Mouse (Mus musculus): ENCODE results near the gene Nup188. TPM values are rescaled to one million over a fixed set of nuclear protein-coding genes. Genes with fewer than 3 reads are reported as not detected.

The Nup188 gene
- total and polyA plus RNA-seq, 2 experiments from 2014 or later, result 14.1 to 29.3 TPM

DNA sequence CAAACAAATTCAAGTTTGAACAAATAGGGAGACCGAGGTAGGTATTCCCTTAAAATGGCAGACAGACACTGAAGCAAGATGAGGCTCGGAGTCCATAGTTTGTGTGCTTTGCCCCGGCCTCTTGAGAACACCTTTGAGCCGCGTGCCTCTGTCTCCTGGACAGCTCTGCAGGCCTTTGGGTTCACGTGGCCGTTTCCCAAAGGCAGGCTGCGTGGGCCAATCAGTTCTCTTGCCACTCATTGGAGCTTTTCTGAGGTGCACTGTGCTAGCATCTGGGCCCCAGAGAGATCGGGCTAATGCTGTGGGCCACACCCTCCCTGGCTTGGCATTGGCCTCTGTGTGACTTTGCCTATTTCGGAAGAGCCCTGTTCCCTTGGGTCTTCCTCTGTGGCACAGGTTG is 89.7 kb downstream of the Nup188 start:
- Histone ChIP-seq H3K36me3 (ENCODE audit: insufficient read depth) (peaks cover 69% of the 10 kb centered on the region), H3K27ac (ENCODE audit: low read depth, low read length) (no peak overlapping the region), H3K27me3 (ENCODE audit: insufficient read depth, low read length) (no peaks in the 10 kb centered on the region), H3K4me1 (ENCODE audit: insufficient read depth) (no peaks in the 10 kb centered on the region), H3K9me3 (ENCODE audit: low read length) (no peaks in the 10 kb centered on the region), H3K4me2 (ENCODE audit: low read depth) (no peak overlapping the region), H3K4me3 (ENCODE audit: low read depth, low read length) (no peak overlapping the region), H3K9ac (no peak overlapping the region)
- DNase-seq (no peak), ATAC-seq (no peak)
- no peak for TF ChIP-seq CTCF (IDR thresholded peaks at IDR 0.05; ENCODE audit: low read depth)
- WGBS, result 98% methylated on average over 10 of the region's 10 CpGs

DNA sequence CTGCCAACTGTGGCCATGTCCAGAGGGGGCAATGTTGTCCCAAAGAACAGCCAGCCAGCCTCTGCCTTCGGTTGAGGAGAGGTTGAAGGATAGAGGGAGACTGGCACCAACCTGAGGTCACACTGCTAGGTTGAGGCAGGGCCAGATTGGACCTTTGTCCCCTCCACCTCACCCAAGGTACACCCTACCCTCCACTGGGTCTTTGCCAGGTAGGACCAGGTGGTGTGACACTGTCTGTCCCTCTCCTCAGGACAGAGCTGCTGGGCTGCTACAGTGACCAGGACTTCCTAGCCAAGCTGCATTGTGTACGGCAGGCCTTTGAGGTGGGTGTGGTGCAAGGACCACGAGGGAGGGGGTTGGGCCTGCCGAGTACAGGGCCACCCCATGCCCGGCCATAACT is 91.5 kb downstream of the Nup188 start:
- Histone ChIP-seq H3K4me1 (ENCODE audit: insufficient read depth) (no peaks in the 10 kb centered on the region), H3K9me3 (ENCODE audit: low read length) (no peaks in the 10 kb centered on the region), H3K36me3 (ENCODE audit: insufficient read depth) (peaks cover 75% of the 10 kb centered on the region), H3K27me3 (ENCODE audit: insufficient read depth, low read length) (no peaks in the 10 kb centered on the region), H3K4me3 (ENCODE audit: low read depth, low read length) (no peak overlapping the region), H3K9ac (no peak overlapping the region), H3K4me2 (ENCODE audit: low read depth) (no peak overlapping the region), H3K27ac (ENCODE audit: low read depth, low read length) (no peak overlapping the region)
- DNase-seq, result no peak
- no peak for ATAC-seq
- 82% methylated on average over 5 of the region's 5 CpGs for WGBS
- no peak for TF ChIP-seq CTCF (IDR thresholded peaks at IDR 0.05; ENCODE audit: low read depth)

DNA sequence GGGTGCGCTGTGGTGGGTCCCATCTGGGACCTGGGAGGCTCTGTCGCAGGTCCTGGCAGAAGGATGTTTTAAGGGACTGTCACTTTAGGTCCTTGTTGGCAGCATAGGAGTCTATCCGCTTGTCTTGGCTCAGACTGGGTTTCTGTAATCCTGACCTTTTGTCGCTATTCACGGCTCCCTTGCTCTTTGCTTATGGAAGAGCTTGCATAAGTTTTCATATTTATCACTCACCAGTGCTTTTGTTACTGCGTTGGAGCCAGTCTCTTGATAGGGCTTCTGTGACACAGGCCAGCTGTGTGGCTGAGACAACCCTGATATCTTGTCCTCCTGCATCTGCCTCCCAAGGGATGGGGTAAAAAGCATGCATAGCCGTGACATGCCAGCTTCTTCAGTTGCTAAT is 93.1 kb downstream of the Nup188 start:
- Histone ChIP-seq H3K4me1 (ENCODE audit: insufficient read depth) (no peaks in the 10 kb centered on the region), H3K4me2 (ENCODE audit: low read depth) (no peak overlapping the region), H3K27ac (ENCODE audit: low read depth, low read length) (no peak overlapping the region), H3K4me3 (ENCODE audit: low read depth, low read length) (no peak overlapping the region), H3K9ac (no peak overlapping the region), H3K9me3 (ENCODE audit: low read length) (no peaks in the 10 kb centered on the region), H3K36me3 (ENCODE audit: insufficient read depth) (peaks cover 71% of the 10 kb centered on the region), H3K27me3 (ENCODE audit: insufficient read depth, low read length) (no peaks in the 10 kb centered on the region)
- WGBS, result 94% methylated on average over 7 of the region's 7 CpGs
- ATAC-seq (no peak), DNase-seq (no peak)
- TF ChIP-seq CTCF (IDR thresholded peaks at IDR 0.05; ENCODE audit: low read depth), result no peak

DNA sequence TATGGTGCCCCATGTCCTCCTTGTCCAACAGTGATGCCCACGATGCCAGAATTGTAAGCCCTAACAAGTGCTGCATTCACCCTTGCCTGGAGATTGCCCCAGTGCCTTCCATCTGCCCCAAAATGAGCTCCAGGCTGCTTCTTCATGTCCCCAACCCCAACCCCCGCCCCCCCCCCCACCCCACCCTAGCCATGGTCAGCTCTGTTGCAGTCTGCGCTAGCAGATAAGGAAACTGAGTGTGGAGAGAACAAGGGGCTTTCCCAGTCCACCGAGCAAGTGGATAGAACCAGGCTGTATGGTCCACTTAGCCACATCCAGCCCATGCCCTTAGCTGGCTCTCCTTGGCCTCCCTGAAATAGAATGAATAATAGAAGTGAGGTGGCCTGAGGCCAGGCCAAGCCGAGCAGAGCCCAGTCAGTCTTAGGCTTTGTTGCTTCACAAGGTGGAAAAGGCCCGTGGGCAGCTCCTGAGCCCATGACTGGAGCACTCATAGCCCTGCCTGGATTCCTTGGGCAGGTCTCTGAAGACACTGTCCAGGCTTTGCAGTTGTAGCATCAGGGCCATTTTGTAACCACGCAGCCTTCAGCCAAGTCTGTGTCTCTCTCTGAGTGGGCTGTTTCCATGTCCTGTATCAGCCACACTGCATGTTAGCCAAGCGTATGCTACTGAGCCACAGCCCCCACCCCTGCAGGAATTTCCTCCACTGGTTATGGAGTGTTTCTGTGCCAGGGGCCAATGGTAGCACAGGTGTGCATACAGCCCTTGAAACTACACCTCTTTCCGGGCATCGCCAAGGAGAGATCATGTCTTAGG is 94.6 kb downstream of the Nup188 start:
- ATAC-seq (no peak), DNase-seq (no peak)
- Histone ChIP-seq H3K9ac (no peak overlapping the region), H3K4me1 (ENCODE audit: insufficient read depth) (no peaks in the 10 kb centered on the region), H3K27me3 (ENCODE audit: insufficient read depth, low read length) (no peaks in the 10 kb centered on the region), H3K9me3 (ENCODE audit: low read length) (no peaks in the 10 kb centered on the region), H3K4me3 (ENCODE audit: low read depth, low read length) (no peak overlapping the region), H3K27ac (ENCODE audit: low read depth, low read length) (no peak overlapping the region), H3K36me3 (ENCODE audit: insufficient read depth) (peaks cover 70% of the 10 kb centered on the region), H3K4me2 (ENCODE audit: low read depth) (no peak overlapping the region)
- 91% methylated on average over 10 of the region's 10 CpGs for WGBS
- TF ChIP-seq CTCF (IDR thresholded peaks at IDR 0.05; ENCODE audit: low read depth), result no peak

DNA sequence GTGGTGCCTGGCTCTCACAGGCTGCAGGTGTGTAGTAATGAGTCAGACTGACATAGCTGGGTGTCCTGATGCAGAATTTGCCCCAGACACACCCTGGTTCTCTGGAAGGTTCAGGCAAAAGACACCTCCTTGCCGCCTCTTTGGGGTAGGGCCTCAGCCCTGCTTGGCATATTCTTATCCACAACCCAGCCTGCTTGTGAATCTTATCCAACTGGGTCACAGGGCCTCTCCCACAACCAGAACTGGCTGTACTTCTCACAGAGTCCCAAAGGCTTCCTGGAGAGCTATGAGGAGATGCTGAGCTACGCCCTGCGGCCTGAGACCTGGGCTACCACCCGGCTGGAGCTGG is 95.2 kb downstream of the Nup188 start:
- Histone ChIP-seq H3K9me3 (ENCODE audit: low read length) (no peaks in the 10 kb centered on the region), H3K27ac (ENCODE audit: low read depth, low read length) (no peak overlapping the region), H3K4me3 (ENCODE audit: low read depth, low read length) (no peak overlapping the region), H3K36me3 (ENCODE audit: insufficient read depth) (peaks cover 64% of the 10 kb centered on the region), H3K4me2 (ENCODE audit: low read depth) (no peak overlapping the region), H3K9ac (no peak overlapping the region), H3K4me1 (ENCODE audit: insufficient read depth) (no peaks in the 10 kb centered on the region), H3K27me3 (ENCODE audit: insufficient read depth, low read length) (no peaks in the 10 kb centered on the region)
- no peak for TF ChIP-seq CTCF (IDR thresholded peaks at IDR 0.05; ENCODE audit: low read depth)
- 95% methylated on average over 4 of the region's 4 CpGs for WGBS
- no peak for ATAC-seq
- no peak for DNase-seq

DNA sequence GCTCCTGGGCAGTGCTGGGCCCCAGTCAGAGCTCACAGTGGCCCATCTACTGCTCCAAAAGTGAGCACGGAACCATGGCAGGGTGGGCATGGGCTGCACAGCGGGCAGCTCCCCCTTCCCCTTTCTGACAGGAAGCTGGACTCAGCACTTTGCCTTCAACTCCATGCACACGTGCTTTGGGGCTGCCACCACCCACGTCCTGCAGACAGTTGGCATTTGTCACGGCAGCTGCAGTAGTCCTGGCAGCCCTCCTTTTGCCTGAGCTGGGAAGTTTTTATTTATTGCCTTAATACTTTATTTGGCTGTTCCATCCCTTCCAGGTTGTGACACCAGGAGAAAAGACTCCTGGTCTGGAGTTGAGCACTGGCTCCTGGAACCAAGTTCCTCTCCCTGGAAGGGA is 98.6 kb downstream of the Nup188 start:
- no peaks in the 10 kb centered on the region for H3K27me3 ChIP-seq (ENCODE audit: insufficient read depth, low read length)
- WGBS, result 82% methylated on average over 5 of the region's 5 CpGs

DNA sequence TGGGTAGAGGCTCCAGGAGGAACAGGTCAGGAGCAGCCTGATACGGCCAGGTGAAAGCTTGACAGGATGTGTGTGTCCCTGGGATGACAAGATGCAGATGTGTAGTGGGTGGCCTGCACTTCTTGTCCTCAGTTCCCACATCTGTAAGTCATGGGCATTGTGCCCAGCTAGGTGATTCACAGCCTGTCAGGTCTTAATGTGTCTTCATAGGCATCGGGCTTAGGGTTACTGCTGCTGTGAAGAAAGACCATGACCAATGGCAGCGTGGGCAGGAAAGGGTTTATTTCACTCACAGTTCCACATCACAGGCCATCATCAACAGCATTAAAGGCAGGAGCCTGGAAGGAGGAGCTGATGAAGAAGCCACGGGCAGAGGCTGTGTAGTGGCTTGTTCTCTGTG is 99.4 kb downstream of the Nup188 start:
- Histone ChIP-seq H3K36me3 (ENCODE audit: insufficient read depth) (peaks cover 32% of the 10 kb centered on the region), H3K27ac (ENCODE audit: low read depth, low read length) (no peak overlapping the region), H3K4me1 (ENCODE audit: insufficient read depth) (no peaks in the 10 kb centered on the region), H3K9ac (no peak overlapping the region), H3K4me3 (ENCODE audit: low read depth, low read length) (no peak overlapping the region), H3K9me3 (ENCODE audit: low read length) (no peaks in the 10 kb centered on the region), H3K4me2 (ENCODE audit: low read depth) (no peak overlapping the region), H3K27me3 (ENCODE audit: insufficient read depth, low read length) (no peaks in the 10 kb centered on the region)
- WGBS, result 89% methylated on average over 4 of the region's 4 CpGs
- DNase-seq (no peak), ATAC-seq (no peak)
- TF ChIP-seq CTCF (IDR thresholded peaks at IDR 0.05; ENCODE audit: low read depth), result no peak

More for the DNA sequence above, 98.6 kb downstream of the Nup188 start:
- no peak for TF ChIP-seq CTCF (IDR thresholded peaks at IDR 0.05; ENCODE audit: low read depth)
- H3K4me2 ChIP-seq (ENCODE audit: low read depth), result no peak overlapping the region
- ATAC-seq, result no peak
- H3K4me3 ChIP-seq (ENCODE audit: low read depth, low read length), result no peak overlapping the region
- no peak overlapping the region for H3K27ac ChIP-seq (ENCODE audit: low read depth, low read length)
- no peak overlapping the region for H3K9ac ChIP-seq
- no peaks in the 10 kb centered on the region for H3K9me3 ChIP-seq (ENCODE audit: low read length)
- no peaks in the 10 kb centered on the region for H3K4me1 ChIP-seq (ENCODE audit: insufficient read depth)
- H3K36me3 ChIP-seq (ENCODE audit: insufficient read depth), result peaks cover 37% of the 10 kb centered on the region
- no peak for DNase-seq
